Mouse (Mus musculus): Measurements from ENCODE around the gene Znrd1.

DNA sequence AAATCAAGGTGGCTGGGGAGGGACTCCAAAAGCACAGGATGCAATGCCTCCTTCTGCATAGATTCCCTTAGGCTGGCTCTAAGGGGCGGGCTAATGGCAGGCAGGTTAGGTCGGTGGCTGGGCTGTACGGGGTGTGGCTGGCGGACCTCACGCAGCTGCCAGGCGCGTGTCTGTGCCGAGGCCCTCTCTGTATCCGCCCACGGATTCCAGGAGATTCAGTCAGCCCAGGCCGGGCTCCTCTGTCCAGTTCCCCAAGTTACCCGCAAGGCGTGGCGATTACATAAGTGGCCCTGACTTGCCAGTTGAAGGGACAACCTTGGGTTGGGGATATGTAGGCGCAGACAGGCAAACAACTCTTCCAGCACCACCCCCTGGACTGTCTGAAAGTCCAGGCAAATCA, 38.1 kb downstream of the Znrd1 start:
- TF ChIP-seq CTCF (IDR thresholded peaks at IDR 0.05; ENCODE audit: low read depth, low read length) (no peak), GATA1 (IDR thresholded peaks at IDR 0.05; ENCODE audit: borderline replicate concordance, low read length) (no peak), TAL1 (conservative IDR thresholded peaks at IDR 0.05; ENCODE audit: low read depth, low read length) (no peak), POLR2AphosphoS5 (IDR thresholded peaks at IDR 0.05; ENCODE audit: insufficient replicate concordance, low read depth, low read length) (no peak)
